Mouse (Mus musculus) hindbrain, postnatal 0 days (tissue): ENCODE measurements at regions not wholly inside any gene's neighbourhood (a gene's known extent, or its start where the extent isn't known, plus 50 kb on each side); places are given as distances from the start of the nearest gene placed in this dataset.

Experiments used
- ATAC-seq: fragments of 200-750 bp; cut with Nextera tagmentation; 2 replicates; pipeline ENCODE4 v1.8.0; 2017; ENCODE audit warnings: mild to moderate bottlenecking, moderate TSS enrichment, moderate library complexity
- DNase-seq: peaks from one replicate; pipeline ENCODE4 v3.0.0-alpha.2; 2015; ENCODE audit warnings: low spot score
- H3K27ac ChIP-seq: fragments of 300-500 bp; sonication (generic); 2 replicates; pipeline ENCODE4 v1.5.1; 2014; ENCODE audit warnings: mild to moderate bottlenecking
- H3K27me3 ChIP-seq: fragments of 300-500 bp; sonication (generic); 2 replicates; pipeline ENCODE4 v1.6.1; 2014; ENCODE audit warnings: low read length, mixed read lengths; ENCODE audit not compliant: insufficient read depth
- H3K36me3 ChIP-seq: fragments of 300-500 bp; sonication (generic); 2 replicates; pipeline ENCODE4 v1.6.1; 2014; ENCODE audit warnings: low read length, mixed read lengths; ENCODE audit not compliant: insufficient read depth
- H3K4me1 ChIP-seq: fragments of 300-500 bp; sonication (generic); 2 replicates; pipeline ENCODE4 v1.6.1; 2014; ENCODE audit warnings: antibody characterized with exemption, low read length, mixed read lengths; ENCODE audit not compliant: insufficient read depth
- H3K4me2 ChIP-seq: fragments of 300-500 bp; sonication (generic); 2 replicates; pipeline ENCODE4 v1.6.1; 2014; ENCODE audit warnings: low read depth, mild to moderate bottlenecking, low read length, moderate library complexity, mixed read lengths
- H3K4me3 ChIP-seq: fragments of 300-500 bp; sonication (generic); 2 replicates; pipeline ENCODE4 v1.5.1; 2014; ENCODE audit warnings: low read length
- H3K9ac ChIP-seq: fragments of 300-500 bp; sonication (generic); replicated peaks from 2 replicates; pipeline ENCODE4 v1.6.1; 2014; ENCODE audit warnings: mild to moderate bottlenecking, low read length, moderate library complexity, mixed read lengths
- H3K9me3 ChIP-seq: fragments of 300-500 bp; sonication (generic); 2 replicates; pipeline ENCODE4 v1.6.1; 2016; ENCODE audit warnings: low read length, mixed read lengths
- CTCF ChIP-seq: IDR thresholded peaks from 2 replicates; pipeline ENCODE4 v1.5.1; 2016; ENCODE audit warnings: antibody characterized with exemption, control low read depth, low read depth
- WGBS: fragments of 180-500 bp; shearing (Covaris S2); extraction: QIAGEN DNeasy Blood & Tissue Kit; methylation state at CpG from one replicate; pipeline ENCODE4 v1.1.7; 2014; 5-methylcytosine and 5-hydroxymethylcytosine counted together

DNA sequence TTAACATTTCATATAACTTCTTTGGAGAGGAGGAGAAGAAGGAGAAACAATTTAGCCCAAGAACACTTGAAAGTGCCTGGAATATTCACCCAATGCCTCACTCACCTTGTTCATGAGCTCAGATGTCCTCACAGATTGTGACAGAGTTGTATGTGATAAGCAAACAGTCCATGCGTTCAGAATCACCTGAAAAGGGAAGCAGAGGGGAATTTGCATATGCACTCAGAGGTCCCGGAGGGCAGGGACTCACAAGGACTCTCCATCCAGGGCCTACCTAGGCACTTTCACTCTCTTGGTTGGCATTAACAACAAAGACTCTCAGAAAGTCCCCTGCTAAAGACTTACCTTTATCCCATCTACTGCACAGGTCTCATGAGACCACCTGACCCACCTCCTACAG is 75.6 kb upstream of the Lipc start:
- no peaks in the 10 kb centered on the region for H3K9me3 ChIP-seq
- no peak for TF ChIP-seq CTCF
- H3K27me3 ChIP-seq: no peaks in the 10 kb centered on the region
- H3K4me1 ChIP-seq: no peaks in the 10 kb centered on the region
- DNase-seq (no peak), ATAC-seq (no peak)
- H3K4me3 ChIP-seq: no peak overlapping the region
- no peaks in the 10 kb centered on the region for H3K36me3 ChIP-seq
- no peak overlapping the region for H3K27ac ChIP-seq
- H3K9ac ChIP-seq: no peak overlapping the region
- 88% methylated on average over 2 of the region's 2 CpGs for WGBS
- no peak overlapping the region for H3K4me2 ChIP-seq

DNA sequence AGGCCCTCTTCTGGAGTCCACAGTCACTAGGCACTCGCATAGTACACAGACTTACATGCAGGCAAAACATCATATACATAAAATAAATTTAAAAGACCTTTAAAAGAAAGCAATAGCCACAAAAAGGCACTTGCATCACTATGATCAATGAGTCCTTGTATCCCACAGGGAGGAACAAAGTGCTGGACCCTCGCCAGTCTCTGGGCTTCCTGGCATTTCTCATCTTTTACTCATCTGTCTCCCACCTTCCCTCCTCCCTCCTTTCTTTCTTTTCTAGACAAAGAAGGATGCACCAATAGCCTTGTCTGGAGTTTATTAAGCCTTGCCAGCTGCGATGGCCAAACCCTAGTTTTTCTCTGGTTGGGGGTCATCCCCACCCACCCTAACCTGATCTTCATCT is 73.2 kb upstream of the Lipc start:
- DNase-seq (no peak), ATAC-seq (no peak)
- TF ChIP-seq CTCF: no peak
- no peak overlapping the region for H3K4me3 ChIP-seq
- H3K27ac ChIP-seq: no peak overlapping the region
- H3K36me3 ChIP-seq: no peaks in the 10 kb centered on the region
- H3K27me3 ChIP-seq: no peaks in the 10 kb centered on the region
- H3K4me1 ChIP-seq: no peaks in the 10 kb centered on the region
- H3K9ac ChIP-seq: no peak overlapping the region
- no peaks in the 10 kb centered on the region for H3K9me3 ChIP-seq
- no peak overlapping the region for H3K4me2 ChIP-seq
- WGBS: 52% methylated on average over 3 of the region's 3 CpGs

DNA sequence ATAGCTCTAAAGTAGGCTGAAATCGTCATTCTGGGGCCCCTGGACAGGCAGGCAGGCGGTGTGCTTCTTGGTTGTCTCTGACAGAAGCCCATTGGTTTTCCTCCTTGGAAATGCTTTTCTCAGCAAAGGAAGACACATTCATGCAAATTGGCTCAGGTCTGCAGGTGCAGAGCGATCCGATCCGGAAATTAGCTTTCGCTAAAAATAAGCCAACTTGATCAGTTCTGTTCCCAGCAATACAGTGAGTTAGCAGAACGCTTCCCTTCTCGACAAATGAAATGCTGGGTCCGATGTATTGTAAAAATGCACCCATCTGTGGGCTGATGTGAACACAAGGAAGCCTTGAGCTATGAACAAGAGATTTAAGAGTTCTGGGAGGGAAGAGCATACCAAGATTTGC is 66.2 kb upstream of the Lipc start:
- no peak for TF ChIP-seq CTCF
- Histone ChIP-seq H3K27me3 (no peaks in the 10 kb centered on the region), H3K4me1 (no peaks in the 10 kb centered on the region), H3K4me3 (no peak overlapping the region), H3K9me3 (no peaks in the 10 kb centered on the region), H3K4me2 (no peak overlapping the region), H3K9ac (no peak overlapping the region), H3K36me3 (no peaks in the 10 kb centered on the region), H3K27ac (no peak overlapping the region)
- DNase-seq (no peak), ATAC-seq (no peak)
- WGBS: 55% methylated on average over 9 of the region's 9 CpGs

DNA sequence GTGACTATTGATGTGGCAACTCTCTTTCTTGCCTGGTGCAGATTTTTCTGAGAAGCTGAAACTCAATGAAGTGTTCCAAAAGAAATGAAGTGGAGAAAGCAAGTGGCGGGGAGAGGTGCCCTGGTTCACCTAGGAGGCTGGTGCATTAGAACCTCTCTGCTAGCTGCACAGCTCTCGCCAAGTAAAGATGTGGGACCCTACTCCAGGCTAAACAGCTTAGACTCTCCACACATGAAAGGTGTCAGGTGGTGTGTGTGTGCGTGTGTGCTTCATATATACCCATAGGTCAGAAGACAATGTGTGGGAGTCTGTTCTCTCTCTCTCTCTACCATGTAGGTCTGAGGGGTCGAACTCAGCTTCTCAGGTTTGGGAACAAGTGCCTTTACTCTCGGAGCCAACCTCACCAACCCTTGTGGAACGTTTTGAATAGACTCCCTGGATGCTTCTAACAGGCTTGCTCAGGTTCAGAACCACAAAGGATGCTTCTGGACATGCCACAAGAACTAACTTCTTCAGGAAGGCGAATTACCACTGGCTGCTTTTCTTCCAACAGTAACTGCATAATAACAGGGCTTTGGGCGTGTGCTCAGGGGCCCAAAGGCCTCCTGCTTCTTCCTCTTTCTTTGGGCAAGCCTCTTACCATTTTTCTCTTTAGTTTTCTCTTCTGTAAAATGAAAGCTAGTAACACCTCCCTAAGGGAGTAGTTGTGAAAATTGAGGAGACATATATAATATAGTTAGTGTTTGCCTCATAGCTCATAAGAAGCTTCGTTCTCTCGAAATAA is 65.6 kb upstream of the Lipc start:
- H3K4me1 ChIP-seq: no peaks in the 10 kb centered on the region
- no peak overlapping the region for H3K27ac ChIP-seq
- no peak for DNase-seq
- TF ChIP-seq CTCF: no peak
- H3K4me3 ChIP-seq: no peak overlapping the region
- no peak overlapping the region for H3K9ac ChIP-seq
- no peak overlapping the region for H3K4me2 ChIP-seq
- H3K36me3 ChIP-seq: no peaks in the 10 kb centered on the region
- no peaks in the 10 kb centered on the region for H3K9me3 ChIP-seq
- H3K27me3 ChIP-seq: no peaks in the 10 kb centered on the region
- ATAC-seq: no peak
- 75% methylated on average over 10 of the region's 10 CpGs for WGBS

DNA sequence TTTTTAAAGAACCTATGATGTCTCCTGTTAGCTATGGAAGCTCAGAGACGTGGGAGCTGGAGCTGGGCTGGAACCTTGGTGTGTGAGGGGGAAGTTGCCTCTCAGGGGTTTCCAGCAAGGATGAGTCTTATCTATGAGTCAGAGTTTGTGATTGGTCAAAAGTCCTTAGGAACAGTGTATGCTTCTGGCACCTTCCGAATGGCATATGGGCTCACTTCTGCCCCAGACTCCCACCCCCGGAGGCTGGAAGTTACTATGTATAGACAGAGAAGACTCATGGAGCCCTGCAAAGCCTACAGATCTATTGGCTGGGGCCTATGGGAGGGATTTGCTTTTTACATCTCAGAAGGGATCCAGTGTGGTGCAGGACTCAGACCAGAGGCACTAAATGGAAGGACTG is 63.9 kb upstream of the Lipc start:
- no peak overlapping the region for H3K9ac ChIP-seq
- no peak overlapping the region for H3K27ac ChIP-seq
- H3K4me2 ChIP-seq: no peak overlapping the region
- H3K36me3 ChIP-seq: no peaks in the 10 kb centered on the region
- H3K9me3 ChIP-seq: no peaks in the 10 kb centered on the region
- TF ChIP-seq CTCF: no peak
- H3K27me3 ChIP-seq: no peaks in the 10 kb centered on the region
- DNase-seq (no peak), ATAC-seq (no peak)
- 81% methylated on average over 3 of the region's 3 CpGs for WGBS
- no peak overlapping the region for H3K4me3 ChIP-seq
- H3K4me1 ChIP-seq: no peaks in the 10 kb centered on the region

DNA sequence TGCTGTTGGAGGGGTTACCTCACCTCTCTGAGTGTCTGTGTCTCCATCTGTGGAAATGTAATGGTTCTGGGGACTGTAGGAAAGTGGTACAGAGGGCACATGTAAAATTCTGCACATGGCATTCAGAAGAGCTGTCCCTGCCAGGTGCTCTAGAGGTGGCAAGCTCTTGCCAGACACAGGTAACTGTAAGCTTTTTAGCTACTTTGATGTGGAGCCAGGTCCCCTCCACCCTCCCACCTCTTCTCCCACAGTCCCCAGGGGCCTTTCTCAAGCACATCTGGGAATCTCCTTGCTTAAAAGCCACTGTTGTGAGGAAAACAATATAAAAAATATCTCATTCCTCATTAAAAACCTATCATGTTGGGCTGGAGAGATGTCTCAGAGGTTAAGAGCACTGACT is 63.4 kb upstream of the Lipc start:
- H3K9ac ChIP-seq: no peak overlapping the region
- no peaks in the 10 kb centered on the region for H3K27me3 ChIP-seq
- H3K9me3 ChIP-seq: no peaks in the 10 kb centered on the region
- no peak overlapping the region for H3K27ac ChIP-seq
- DNase-seq (no peak), ATAC-seq (no peak)
- no peak overlapping the region for H3K4me3 ChIP-seq
- H3K4me1 ChIP-seq: no peaks in the 10 kb centered on the region
- no peak overlapping the region for H3K4me2 ChIP-seq
- TF ChIP-seq CTCF: no peak
- H3K36me3 ChIP-seq: no peaks in the 10 kb centered on the region

DNA sequence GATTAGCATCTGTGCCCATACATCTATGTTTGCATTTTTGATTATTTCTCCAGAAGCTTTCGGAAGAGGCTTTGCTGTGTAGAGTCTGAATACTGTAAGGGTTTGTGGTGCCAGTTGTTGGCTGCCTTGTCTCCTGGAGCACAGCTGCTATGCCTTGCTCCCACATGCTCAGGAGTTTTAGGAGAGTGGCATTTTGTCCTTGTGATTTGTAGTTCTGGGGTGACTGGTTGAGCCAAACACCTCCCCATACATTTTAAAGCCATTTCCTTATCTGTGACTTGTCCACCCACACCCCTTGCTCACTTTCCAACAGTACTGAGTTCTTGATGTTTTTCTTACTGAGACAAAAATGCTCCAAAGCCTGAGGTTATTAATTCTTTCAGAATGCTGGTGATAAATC is 60.4 kb upstream of the Lipc start:
- no peak for TF ChIP-seq CTCF

More for the DNA sequence above, 60.4 kb upstream of the Lipc start:
- Histone ChIP-seq H3K27ac (no peak overlapping the region), H3K4me3 (no peak overlapping the region), H3K4me2 (no peak overlapping the region), H3K9me3 (no peaks in the 10 kb centered on the region), H3K4me1 (no peaks in the 10 kb centered on the region), H3K27me3 (no peaks in the 10 kb centered on the region), H3K36me3 (no peaks in the 10 kb centered on the region), H3K9ac (no peak overlapping the region)
- DNase-seq (no peak), ATAC-seq (no peak)
- 63% methylated on average over 1 of the region's 1 CpGs for WGBS
